Mouse (Mus musculus) neural tube, embryonic 10.5 days (tissue): Measurements from ENCODE around the gene A030014E15Rik.
"Not testable (repeated sequence)": the region's sequence is repeated elsewhere in the genome, so short reads cannot be mapped to it uniquely, and the experiment has no call there.

Source experiments
- DNase-seq: peaks from one replicate; pipeline ENCODE4 v3.0.0-alpha.2; 2017; ENCODE audit warnings: low spot score; ENCODE audit errors: extremely low spot score

Gene A030014E15Rik

GRCm38 (mm10) chr1:82924650-82925049 is at the start of gene A030014E15Rik:
Gene A030014E15Rik (plus strand): TSS chr1:82924917.
- no peak for DNase-seq

- no peak for DNase-seq
Observed at GRCm38 (mm10) chr1:82879172-82879571, 45.5 kb upstream of the A030014E15Rik start.

- DNase-seq: no peak
Observed at GRCm38 (mm10) chr1:82880196-82880595, 44.5 kb upstream of the A030014E15Rik start.

- no peak for DNase-seq
Observed at GRCm38 (mm10) chr1:82893269-82893668, 31.4 kb upstream of the A030014E15Rik start.

DNA sequence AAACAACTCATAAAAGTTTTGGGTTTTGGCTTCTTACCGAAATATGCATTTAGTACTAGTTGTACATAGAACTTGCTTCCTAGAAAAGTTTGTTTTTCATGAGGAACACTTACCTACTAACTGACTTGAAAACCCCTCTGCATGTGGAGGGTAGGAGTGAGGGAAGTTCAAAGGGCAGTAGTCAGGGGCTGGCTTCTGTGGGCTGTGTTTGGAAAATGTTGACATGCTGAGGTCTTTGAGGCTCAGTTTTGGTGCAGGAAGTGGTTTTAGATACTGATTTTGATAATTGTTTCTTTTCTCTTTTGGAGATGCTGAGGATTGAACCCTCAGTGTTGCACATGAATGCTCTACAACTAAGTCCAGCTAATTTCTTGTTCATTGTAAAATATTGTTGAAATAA is 24.1 kb upstream of the A030014E15Rik start:
- no peak for DNase-seq

- no peak for DNase-seq
Observed at GRCm38 (mm10) chr1:82901201-82901600, 23.5 kb upstream of the A030014E15Rik start.

- no peak for DNase-seq
Observed at GRCm38 (mm10) chr1:82905886-82906285, 18.8 kb upstream of the A030014E15Rik start.

DNA sequence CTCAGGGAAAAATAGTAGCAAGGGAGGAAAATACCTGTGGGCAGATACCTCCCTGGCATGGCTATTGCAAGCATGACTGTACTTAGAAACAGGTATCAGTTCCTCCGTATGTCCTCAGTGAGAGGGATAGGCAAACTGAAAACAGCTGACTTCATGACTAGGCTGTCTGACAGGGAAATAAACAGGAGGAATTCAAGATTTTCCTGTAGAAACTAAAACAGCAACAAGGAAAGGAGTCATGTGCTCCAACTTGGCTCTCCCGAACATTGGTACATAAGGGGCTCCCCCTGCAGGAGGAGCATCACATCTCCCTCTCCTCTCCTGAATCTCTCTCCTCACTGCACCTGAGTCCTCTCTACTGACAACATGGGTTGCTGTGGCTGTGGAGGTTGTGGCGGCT is 11.7 kb upstream of the A030014E15Rik start, which contains the start of gene A030005L19Rik:
Gene A030005L19Rik (plus strand): TSS at position 301 of the 400 bp plus-strand sequence.
- no peak for DNase-seq

- DNase-seq: not testable (repeated sequence)
Observed at GRCm38 (mm10) chr1:82913434-82913833, 11.3 kb upstream of the A030014E15Rik start.

- not testable (repeated sequence) for DNase-seq
Observed at GRCm38 (mm10) chr1:82930558-82930957, 5.8 kb downstream of the A030014E15Rik start.

- not testable (repeated sequence) for DNase-seq
Observed at GRCm38 (mm10) chr1:82931326-82931725, 6.6 kb downstream of the A030014E15Rik start, which contains the start of gene Gm6217. Gene Gm6217 (minus strand): TSS chr1:82931399.

DNA sequence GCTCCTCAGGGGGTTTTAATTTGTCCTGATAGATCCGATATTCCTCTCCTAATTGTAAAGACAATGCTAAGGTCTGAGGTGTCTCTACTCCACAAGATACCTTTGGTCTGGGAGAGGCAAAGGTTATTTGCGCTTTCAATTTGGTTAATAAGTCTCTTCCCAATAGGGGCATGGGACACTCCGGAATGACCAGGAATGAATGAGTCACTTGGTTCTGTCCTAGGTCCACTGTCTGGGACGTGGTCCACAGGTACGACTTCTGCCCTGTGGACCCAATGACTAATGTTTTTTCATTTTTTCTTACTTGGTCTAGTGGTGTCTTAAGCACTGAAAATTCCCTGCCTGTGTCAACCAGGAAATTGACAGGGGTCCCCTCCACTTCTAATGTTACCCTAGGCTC is 13.9 kb downstream of the A030014E15Rik start:
- DNase-seq: no peak

GRCm38 (mm10) chr1:82942505-82942904 is 17.8 kb downstream of the A030014E15Rik start:
- not testable (repeated sequence) for DNase-seq

DNA sequence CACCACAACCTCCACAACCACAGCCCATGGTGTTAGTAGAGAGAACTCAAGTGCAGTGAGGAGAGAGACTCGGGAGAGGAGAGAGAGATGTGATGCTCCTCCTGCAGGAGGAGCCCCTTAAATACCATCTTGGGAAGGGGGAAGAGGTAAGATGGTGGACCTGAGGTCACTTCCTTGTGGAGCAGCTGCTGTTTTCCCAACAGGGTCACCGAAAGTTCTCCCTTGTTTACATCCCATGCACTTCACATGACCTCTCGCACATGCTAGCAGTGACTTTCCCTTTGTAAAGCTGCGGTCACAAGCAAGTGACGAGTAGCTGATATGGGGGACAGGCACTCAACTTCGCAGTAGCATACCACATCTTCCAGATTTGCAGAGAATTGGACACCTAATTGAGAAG is 18.6 kb downstream of the A030014E15Rik start, which contains the start of gene A030003K21Rik:
Gene A030003K21Rik (minus strand): TSS at position 94 of the 400 bp plus-strand sequence.
- not testable (repeated sequence) for DNase-seq

DNA sequence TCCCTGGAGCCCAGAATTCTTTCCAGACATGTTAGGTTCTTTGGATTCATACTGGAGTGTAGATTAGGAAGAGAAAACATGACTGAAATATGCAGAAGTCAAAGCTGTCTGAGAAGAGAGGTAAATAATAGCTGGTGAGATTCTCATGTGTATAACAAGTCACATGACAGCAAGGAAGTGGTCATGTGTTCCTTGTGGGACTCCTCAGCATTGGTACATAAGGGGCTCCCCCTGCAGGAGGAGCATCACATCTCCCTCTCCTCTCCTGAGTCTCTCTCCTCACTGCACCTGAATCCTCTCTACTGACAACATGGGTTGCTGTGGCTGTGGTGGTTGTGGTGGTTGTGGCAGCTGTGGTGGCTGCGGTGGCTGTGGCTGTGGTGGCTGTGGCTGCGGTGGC is 21.3 kb downstream of the A030014E15Rik start:
- DNase-seq: not testable (repeated sequence)

- DNase-seq: no peak
Observed at GRCm38 (mm10) chr1:82948601-82949000, 23.9 kb downstream of the A030014E15Rik start.

DNA sequence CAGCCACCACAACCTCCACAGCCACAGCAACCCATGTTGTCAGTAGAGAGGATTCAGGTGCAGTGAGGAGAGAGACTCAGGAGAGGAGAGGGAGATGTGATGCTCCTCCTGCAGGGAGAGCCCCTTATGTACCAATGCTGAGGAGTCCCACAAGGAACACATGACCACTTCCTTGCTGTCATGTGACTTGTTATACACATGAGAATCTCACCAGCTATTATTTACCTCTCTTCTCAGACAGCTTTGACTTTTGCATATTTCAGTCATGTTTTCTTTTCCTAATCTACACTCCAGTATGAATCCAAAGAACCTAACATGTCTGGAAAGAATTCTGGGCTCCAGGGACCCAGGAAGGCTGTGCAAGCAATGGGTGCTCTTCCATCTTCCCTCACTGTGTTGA is 31.2 kb downstream of the A030014E15Rik start, which contains the start of gene Gm7544:
Gene Gm7544 (minus strand): TSS at position 101 of the 400 bp plus-strand sequence.
- DNase-seq: not testable (repeated sequence)

DNA sequence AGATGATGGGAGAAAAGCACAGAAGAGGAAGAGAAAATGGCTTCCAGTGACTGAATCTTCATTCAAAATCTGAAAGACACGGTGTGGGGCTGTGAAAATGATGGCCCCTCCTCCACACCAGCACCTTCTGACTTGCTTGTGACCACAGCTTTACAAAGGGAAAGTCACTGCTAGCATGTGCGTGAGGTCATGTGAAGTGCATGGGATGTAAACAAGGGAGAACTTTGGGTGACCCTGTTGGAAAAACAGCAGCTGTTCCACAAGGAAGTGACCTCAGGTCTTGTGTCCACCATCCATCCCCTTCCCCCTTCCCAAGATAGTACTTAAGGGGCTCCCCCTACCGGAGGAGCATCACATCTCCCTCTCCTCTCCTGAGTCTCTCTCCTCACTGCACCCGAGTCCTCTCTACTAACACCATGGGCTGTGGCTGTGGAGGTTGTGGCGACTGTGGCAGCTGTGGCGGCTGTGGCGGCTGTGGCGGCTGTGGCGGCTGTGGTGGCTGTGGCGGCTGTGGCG is 35.2 kb downstream of the A030014E15Rik start, which contains the start of gene Gm47955:
Gene Gm47955 (plus strand): TSS at position 417 of the 516 bp plus-strand sequence.
- no peak for DNase-seq

DNA sequence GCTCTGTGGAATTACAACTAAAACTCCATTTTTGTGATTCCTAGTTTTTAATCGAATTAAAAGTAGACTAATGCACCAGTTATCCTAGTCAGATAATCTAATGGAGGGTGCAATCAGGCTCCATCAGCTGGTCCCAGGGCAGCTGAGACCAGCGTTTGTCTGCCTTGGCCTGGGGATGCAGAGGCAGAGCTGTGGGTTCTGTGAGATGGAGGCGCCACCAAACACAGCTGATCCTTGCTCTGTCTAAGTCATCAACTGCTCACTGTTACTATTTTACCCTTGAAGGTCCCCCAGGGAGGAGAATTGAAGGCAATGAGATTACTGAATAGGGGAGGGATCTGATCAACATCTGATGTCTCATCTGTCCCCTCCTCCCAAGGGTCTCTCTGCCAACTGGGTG is 41.7 kb downstream of the A030014E15Rik start:
- no peak for DNase-seq

- no peak for DNase-seq
Observed at GRCm38 (mm10) chr1:82972046-82972445, 47.3 kb downstream of the A030014E15Rik start.

GRCm38 (mm10) chr1:82973244-82973643 is 48.5 kb downstream of the A030014E15Rik start:
- no peak for DNase-seq

DNA sequence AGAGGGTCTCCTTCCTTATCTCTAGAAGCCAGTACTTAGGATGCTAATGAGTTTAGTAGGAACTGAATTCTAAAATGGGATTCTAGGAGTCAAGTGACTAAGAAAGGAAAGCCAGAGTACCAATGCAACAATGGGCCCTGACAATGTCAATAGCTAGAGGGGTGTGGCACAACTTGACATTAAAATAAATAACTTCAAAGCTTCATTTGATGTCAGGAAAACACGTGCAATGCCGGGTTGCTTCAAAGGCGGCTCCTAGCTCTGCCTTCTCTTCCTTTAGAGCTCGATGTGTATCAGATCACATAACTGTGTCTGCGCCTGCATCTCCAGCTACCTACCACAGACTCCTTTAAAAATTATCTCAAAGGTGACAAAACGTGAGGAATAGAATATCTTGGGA is 49.2 kb downstream of the A030014E15Rik start:
- DNase-seq: no peak

DNA sequence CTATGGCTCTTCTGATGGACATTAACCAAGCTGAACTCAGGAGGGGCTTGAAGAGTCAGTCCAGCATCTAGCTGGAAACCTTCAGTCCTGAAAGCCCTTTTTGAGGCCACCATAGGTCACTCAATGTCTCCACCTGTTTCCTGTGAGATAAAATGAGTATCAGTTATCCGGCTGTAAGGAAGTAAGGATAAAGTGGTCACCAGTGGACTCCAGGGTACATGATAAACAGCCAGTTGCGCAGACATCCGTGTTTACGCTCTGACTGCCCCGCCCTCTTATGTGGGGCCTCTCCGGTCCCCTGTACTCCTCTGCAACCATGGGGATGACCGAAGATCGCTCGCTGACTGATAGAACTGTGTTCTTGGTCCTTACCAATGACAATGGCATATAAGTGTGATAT is 49.6 kb downstream of the A030014E15Rik start:
- no peak for DNase-seq
